Mouse (Mus musculus): Measurements from ENCODE around the gene Psmg1.

The Psmg1 gene

DNA sequence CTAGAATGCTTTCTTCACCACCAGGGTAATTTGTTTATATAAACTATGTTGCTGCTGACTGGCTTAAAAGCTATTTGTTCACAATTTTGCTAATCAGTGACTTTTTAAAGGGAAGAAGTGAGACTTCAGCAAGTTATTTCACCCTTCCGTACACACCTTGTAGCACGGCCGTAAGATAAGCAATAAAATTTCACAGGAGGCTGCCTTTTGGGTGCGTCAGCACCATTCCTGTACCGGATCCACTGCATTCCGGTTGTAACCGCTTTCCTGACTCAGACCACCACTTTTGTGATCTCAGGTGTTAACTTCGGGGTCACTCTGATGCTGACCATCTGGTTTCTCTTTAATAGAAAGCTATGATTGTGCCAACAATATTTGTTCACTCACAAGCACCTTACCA, 32.7 kb downstream of the Psmg1 start:
- DNase-seq (ENCODE audit: low read depth, low spot score), result no peak

- no peak for DNase-seq (ENCODE audit: low read depth, low spot score)
These were observed 34.1 kb downstream of the Psmg1 start for GRCm38 (mm10) chr16:95956618-95957017.

DNA sequence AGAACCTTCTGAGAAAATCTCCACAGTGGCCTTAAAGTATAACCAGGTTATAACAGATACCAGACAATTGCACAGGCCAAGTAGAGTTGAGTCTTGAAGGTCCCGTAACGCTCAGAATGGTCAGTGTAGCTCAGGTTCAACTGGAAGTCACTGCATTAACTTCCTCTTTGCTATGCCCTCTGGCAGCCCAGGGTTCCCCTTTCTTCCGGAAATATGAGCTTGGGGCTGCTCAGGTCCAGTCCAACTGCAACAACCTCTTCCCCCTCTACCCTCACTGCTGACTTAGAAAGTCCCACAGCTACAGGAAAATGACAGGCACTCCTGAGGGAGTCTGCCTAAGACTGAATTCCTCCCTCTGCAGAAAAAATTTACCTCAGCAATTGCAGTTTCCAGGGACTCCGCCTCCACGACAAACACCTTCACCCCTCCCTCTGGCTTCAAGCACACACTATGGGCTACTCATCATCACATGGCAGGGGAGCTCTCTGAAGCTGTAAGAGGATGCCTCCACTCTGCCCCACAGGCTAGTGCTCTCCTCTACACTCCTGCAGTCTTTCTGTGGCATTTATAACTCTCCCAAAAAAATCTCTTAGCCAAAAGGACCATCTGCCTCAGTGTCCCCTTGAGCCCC, 34.9 kb downstream of the Psmg1 start:
- DNase-seq (ENCODE audit: low read depth, low spot score), result no peak

GRCm38 (mm10) chr16:95954341-95954740, 36.4 kb downstream of the Psmg1 start:
- DNase-seq (ENCODE audit: low read depth, low spot score), result no peak

DNA sequence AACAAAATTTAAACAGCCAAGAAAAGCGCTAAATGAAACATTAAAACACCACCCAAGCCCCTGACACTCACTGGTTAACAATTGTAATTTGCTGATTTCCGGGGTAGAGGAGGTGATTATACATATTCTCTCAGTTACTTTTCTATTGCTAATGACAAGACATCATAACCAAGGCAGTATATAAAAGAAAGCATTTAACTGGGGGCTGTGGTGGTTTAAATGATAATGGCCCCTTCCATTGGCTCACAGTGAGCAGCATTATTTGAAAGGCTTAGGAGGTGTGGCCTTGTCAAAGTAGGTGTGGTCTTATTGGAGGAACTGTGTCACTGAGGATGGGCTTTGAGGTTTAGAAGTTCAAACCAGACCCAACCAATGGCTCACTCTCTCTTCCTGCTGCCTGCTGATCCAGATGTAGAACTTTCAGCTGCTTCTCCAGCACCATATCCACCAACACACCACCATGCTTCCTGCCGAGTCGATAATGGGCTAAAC, 37.6 kb downstream of the Psmg1 start:
- no peak for DNase-seq (ENCODE audit: low read depth, low spot score)

DNA sequence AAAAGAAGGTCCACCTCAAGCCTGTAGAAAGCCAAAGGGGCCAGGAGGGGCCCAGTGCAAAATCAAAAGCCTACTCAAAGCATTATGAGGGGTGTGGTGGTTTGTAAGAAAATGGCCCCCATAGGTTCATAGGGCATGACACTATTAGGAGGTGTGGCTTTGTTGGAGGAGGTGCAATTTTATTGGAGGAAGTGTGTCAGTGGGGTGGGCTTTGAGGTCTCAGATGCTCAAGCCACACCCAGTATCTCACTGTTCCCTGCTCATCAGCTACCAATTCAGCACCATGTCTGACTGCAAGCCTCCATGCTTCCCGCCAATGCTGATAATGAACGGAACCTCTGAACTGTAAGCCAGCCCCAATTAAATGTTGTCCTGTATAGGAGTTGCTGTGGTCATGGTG, 39.3 kb downstream of the Psmg1 start:
- no peak for DNase-seq (ENCODE audit: low read depth, low spot score)

DNA sequence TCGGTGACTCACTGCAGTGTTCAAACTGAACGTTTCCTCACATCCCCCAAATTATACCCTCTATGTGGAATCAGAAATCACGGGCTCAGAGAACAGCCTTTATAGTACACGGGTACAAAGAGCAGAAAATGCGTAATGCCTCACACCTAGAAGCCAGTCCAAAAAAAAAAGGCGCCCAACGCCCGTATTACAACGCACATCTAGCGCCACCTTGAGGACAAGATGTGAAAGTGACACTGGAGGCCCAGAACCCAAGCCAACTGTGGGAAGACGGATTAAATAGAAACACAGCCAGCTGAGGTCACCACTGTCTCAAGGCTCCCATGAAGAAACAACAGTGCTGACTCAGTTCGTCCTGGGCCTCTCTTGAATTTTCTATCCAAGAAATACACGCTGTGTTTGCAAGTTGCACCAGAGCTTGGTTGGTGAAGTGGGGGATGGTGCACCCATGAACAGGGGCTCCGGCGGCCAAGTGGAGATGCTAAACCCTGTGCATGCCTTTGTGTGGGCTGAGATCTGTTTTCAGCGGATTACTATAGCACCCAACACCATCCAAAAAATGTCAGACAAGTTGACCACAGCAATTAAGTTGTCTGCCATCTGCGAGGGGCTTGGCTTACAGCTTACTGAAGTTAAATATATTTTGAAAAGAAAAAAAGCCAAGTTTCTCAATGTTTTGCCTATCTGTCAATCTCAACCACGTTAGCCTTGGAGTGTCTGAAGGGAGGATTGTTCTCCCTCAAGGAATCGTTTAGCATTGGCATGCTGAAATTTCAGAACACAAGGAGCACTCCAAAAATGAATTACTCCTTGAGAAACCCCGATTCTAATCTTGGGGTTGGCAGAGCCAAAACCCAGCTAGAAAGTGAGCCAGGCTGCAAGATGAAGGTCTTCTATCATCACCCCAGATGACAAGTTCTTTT, 45.1 kb downstream of the Psmg1 start:
- peak; percentile 65 for DNase-seq (ENCODE audit: low read depth, low spot score)

DNA sequence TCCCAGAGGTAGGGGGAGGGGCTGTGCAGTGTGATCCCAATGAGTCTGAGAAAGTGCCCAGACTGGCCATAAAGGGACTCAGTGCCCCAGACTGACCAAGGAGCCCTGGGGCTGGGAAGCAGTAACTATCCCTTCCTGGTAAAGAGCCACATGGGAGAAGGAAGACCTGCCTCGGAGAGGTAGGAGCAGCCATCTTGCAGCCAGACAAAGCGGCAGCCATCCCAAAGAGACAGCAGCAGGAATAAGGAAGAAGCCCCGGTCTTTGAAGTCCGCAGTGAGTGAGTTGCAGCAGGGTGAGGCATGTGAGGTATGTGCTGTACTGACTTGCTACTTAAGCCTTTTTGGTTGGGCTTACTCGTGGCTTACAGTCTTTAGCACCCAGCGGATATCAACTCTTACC, 47.6 kb downstream of the Psmg1 start:
- DNase-seq (ENCODE audit: low read depth, low spot score), result no peak

GRCm38 (mm10) chr16:95941575-95941974, 49.2 kb downstream of the Psmg1 start:
- no peak for DNase-seq (ENCODE audit: low read depth, low spot score)

DNA sequence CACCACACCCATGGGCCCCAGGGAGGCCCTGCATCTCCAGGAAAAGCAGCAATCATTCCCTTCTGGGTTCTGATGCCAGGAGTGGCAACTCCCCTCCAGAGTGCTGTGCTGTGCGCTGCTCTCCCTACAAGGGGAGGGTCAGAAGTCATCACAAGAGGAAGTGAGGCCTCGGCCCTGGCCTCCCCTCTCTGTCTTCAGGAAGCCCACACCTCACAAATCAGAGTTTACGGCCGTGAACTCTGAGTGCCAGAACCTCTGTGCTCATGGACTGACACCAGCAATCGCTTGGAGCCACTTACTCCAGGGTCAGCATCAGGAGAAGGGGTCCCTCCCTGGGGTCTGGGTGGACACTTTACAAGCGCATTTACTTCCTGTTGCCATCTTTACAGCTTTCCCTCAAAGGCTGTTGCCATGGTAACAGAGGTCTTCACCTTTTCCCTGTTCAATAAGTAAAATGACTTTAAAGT, 55.2 kb downstream of the Psmg1 start:
- no peak for DNase-seq (ENCODE audit: low read depth, low spot score)

DNA sequence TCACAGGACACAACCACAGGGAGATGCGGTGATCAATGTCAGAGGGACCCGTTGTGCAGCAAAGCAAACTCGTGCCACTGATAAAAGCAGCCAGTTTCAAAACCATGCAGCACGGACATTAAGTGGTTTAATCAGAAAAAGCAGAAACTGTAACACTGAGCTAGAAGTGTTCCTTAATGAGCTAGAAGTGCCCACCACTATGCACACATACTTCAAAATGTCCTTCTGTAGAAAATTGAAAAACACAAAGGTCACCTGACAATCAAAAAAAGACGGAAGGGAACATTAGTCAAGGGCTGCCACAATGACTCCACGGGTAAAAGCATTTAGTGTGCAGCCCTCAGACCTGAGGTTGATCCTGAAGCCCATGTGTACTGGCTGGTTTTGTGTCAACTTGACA, 57.9 kb downstream of the Psmg1 start:
- no peak for DNase-seq (ENCODE audit: low read depth, low spot score)

DNA sequence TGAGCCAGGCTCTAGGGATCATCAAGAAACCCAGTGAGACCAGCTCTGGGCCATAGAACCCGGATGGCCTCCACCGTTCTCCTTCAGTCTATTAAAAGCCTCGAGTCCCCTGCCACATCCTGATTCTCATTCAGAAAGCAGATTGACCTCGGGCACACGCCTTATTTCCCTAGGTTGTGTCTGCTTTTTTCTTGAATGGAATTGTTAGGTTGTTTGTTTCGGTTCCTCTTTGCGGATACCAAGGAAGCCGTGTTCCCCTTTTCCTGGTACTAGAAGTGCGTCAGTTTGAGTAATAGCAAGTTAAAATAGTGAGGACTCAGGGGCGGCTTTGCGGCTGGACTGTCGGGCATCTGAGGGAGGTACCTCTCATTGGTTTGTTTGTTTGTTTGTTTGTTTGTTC, 59.3 kb downstream of the Psmg1 start:
- no peak for DNase-seq (ENCODE audit: low read depth, low spot score)

All from brain, embryonic 18.5 days (tissue).